Mouse (Mus musculus) C2C12 (cell line): ENCODE data around the gene Nfib.

Experiments
- CEBPB ChIP-seq: IDR thresholded peaks from one replicate; pipeline ENCODE4 v1.6.1; 2011; ENCODE audit warnings: low read depth, mild to moderate bottlenecking, control low read depth, moderate library complexity
- CTCF ChIP-seq: IDR thresholded peaks from one replicate; pipeline ENCODE4 v1.5.1; 2011; ENCODE audit not compliant: control insufficient read depth, insufficient read depth, insufficient read length
- FOSL1 ChIP-seq: IDR thresholded peaks from one replicate; pipeline ENCODE4 v1.8.0; 2011; ENCODE audit warnings: mild to moderate bottlenecking, low read length; ENCODE audit not compliant: poor library complexity, insufficient read depth, severe bottlenecking
- MAX ChIP-seq: IDR thresholded peaks from one replicate; pipeline ENCODE4 v1.6.1; 2011; ENCODE audit warnings: mild to moderate bottlenecking, control low read depth
- MYOG ChIP-seq: IDR thresholded peaks from one replicate; pipeline ENCODE4 v1.6.1; 2011; ENCODE audit not compliant: control insufficient read depth, insufficient read length; ENCODE audit errors: extremely low read depth
- USF1 ChIP-seq: IDR thresholded peaks from one replicate; pipeline ENCODE4 v1.6.1; 2011; ENCODE audit warnings: low read depth, mild to moderate bottlenecking, control low read depth, moderate library complexity

DNA sequence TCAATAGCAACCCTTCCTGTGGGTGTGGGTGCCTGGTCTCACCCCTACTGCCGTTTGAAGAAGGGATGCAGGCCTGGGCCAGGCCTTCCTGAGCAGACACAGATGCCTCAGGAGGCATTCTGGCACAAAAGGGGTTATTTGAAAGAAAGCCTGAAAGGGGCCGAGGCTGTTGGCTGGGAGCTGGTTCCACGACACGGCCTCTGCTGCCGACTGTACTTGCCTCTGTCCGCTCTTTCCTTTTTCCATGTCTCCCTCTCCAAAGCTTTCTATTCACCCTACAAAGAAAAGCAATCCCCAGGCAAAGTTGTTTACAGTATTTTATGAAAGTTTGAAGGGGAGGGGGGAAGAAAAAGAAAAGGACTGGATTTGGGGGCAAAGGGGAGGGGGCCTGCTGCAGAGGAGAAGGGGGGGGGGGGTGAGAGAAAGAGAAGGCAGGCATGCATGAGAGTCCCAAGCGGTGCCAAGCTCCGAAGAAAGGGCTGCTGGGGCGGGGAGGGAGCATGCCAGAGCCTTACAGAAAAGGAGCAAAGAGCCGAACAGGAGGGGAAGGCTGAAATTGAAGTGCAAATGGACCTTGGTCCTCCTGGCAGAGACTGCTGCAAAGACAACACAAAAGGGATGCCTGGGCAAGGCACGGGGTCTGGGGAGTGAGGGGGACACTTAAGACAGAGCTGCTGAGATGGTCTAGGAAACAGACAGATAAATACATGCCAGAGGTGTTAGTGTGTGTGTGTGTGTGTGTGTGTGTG lies 172.9 kb downstream of the Nfib start:
- TF ChIP-seq CTCF: no peak
- no peak for TF ChIP-seq FOSL1
- no peak for TF ChIP-seq CEBPB
- TF ChIP-seq MAX: no peak
- no peak for TF ChIP-seq USF1
- TF ChIP-seq MYOG: no peak
